Mouse (Mus musculus) lung, postnatal 0 days (tissue): Measurements from ENCODE around the gene Mta1.

Source experiments
- CTCF ChIP-seq: IDR thresholded peaks from 2 replicates; pipeline ENCODE4 v1.5.1; 2016; ENCODE audit warnings: antibody characterized with exemption, mild to moderate bottlenecking
- EP300 ChIP-seq: IDR thresholded peaks from 2 replicates; pipeline ENCODE4 v1.6.1; 2016; ENCODE audit warnings: antibody characterized with exemption, mild to moderate bottlenecking, control low read depth

DNA sequence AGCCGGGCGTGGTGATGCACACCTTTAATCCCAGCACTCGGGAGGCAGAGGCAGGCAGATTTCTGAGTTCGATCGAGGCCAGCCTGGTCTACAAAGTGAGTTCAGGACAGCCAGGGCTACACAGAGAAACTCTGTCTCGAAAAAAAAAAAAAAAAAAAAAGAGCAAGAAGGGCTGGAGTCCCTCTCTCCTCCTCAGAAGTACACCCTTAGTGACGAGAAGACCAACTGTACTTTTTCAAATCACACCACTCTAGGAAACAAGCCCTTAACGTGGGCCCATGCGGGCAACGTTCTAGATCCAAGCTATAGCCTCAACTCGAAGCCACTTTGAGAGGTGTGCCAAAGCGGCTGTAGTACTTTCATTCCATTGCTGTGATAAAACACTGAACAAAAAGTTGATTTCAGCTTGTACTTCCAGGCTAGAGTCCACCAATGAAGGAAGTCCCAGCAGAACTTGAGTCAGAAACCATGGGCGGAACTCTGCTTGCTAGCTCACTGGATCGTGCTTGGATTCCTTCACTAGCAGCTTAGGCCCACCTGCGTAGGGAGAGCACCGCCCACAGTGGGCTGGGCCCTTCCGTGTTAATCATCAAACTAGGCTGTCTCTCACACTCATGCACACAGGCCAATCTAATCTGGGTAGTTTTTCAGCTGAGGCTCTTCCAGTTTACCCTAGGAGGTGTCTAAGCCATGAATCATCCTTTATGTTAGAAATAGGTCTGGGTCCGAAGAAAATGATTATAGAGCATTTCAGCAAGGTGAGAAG is 79.1 kb downstream of the Mta1 start:
- TF ChIP-seq CTCF (no peak), EP300 (no peak)
